Mouse (Mus musculus): ENCODE results near the gene Iqgap2.
A peak's percentile ranks its signal among the peaks of the same experiment; 100 is the strongest.

Iqgap2 gene

DNA sequence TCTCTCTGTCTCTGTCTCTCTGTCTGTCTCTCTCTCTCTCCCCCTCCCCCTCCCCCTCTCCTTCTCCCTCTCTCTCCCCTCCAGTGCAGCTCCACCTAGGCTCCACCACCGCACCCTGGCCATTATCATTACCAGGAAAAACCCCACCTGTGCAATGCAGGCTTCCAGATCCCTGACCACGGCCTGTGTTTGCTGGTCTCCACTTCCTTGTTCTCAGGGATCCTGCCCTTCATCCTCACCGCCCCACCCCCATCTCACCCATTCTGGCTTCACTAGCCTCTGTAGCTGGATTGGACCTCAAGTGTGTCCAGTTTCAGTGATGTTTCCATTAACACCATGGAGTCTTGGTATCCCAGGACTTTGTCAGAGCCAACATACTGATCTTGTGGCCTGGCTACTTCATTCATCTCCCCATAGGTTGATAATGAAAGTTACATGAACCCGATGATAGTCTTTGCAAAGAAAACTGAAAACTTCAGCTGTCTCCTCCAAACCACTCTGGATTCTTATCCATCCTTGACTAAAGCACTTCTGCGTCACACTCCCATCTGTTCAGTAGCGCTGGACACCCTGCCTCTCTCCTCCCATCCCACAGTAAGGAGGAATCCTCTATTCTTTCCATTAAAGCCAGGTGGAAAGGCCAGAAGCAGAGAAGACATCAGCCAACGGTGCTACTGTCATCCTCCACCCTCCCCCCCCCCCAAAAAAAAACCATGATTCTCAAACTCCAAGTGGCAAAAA lies 62.1 kb downstream of the Iqgap2 start:
- DNase-seq (ENCODE audit: low spot score in 2 of 2): no peak

DNA sequence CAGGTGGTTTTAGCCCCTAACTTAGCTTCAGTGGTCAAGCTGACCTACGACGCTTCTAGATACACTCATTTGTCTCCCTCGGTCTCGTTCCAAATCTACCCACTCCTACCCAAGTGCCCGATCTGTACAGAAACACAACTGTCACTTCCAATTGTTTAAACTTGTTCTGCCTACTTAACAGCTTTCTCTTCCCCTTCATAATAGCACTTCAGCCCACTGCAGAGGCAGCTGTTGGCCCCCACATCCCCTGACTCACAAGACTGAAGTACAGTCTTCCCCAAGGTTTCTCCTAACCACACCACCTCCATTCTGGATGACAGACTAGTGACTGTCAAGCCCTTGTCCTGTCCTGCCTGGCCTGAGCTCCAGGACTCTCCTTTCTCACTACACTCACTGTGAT lies 63.1 kb downstream of the Iqgap2 start:
- no peak for DNase-seq (ENCODE audit: low spot score in 2 of 2)

GRCm38 (mm10) chr13:95826178-95826577 lies 65.5 kb downstream of the Iqgap2 start:
- DNase-seq (ENCODE audit: low spot score in 2 of 2): no peak

DNA sequence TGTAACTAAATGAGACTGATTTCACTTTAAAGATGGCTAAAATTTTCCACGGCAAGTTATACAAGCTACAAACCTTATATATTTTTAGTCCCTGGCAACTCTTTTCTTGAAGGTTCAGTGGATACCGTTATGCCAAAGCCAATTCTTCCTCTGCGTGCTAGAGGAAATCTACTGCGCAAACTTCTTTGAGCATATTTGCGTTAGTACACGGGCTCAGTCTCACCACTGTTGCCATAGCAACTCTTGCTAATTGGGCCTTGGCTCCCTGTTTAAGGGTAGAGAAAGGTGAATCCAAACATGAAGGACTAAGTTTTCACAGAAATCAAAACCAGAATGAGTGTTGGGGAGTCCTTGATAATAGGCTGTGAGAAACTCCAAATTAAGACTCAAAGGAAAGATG lies 68.8 kb downstream of the Iqgap2 start:
- DNase-seq (ENCODE audit: low spot score in 2 of 2): no peak

DNA sequence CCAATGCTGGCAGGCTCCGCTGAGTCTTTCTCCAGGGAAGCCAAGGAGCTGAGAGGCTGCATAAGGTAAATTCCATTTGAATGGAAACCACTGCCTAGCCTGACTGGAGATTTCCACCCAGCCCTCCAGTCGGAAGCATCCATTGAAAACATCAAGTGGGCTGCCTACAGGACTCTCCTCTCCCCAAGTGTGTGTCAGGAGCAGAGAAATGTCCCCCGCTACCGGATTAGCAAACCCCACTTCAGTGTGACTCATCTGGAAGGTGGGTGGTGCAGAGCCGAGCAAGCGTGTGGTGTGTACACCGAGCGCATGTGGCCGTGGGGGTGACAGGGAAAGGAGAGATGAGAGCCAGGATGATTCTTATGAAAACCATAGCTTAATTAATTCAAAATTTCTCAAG lies 71.7 kb downstream of the Iqgap2 start:
- no peak for DNase-seq (ENCODE audit: low spot score in 2 of 2)

GRCm38 (mm10) chr13:95818941-95819340 lies 72.8 kb downstream of the Iqgap2 start:
- no peak for DNase-seq (ENCODE audit: low spot score in 2 of 2)

DNA sequence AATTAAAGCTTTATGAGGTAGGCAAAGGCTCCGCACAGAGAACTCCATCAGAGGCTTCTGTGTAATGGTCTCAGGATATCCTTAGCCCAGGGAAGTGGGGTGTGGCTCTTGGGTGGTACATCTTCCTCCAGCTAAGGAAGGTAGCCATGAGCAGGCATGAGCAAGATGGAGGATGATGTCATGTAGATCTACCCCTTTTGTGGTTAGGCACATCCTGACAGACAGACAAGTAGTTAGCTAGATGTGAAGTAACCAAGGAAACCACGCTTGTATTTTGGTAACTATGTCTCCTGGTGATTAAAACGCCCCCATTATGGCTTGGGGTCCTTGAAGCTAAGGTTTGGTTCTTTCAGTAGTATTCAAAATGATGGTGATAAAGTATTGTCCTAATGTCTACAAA lies 78.1 kb downstream of the Iqgap2 start:
- no peak for DNase-seq (ENCODE audit: low spot score in 2 of 2)

GRCm38 (mm10) chr13:95810796-95811195 lies 80.9 kb downstream of the Iqgap2 start:
- no peak for DNase-seq (ENCODE audit: low spot score in 2 of 2)

DNA sequence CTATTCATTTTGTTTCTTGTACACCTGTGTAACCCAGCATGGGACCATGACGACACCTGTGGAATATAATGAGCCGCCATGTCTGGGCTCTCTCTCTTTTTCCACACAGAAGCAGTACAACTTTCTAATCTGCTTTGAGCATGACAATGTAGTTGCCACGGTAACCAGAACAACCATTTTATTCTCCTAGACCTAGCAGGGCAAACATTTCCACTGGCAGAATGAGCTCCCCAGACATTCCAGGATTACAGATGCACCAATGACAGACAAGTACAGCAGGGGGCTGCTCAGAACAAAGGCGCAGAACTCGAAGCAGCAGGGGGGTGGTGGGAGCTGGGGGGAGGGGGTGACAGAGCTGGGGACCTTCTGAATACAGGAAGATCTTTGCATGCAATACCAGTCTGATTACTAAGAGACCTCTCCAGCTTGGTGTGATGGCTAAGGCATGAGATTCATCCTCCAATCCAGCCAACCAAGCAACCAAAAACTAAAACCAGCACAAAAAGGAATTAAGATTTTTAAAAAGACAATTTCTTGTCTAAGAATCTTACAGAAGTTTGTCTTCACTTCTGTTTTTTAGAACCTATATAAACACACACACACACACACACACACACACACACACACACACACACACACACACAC lies 84.5 kb downstream of the Iqgap2 start:
- DNase-seq (ENCODE audit: low spot score in 2 of 2): no peak

DNA sequence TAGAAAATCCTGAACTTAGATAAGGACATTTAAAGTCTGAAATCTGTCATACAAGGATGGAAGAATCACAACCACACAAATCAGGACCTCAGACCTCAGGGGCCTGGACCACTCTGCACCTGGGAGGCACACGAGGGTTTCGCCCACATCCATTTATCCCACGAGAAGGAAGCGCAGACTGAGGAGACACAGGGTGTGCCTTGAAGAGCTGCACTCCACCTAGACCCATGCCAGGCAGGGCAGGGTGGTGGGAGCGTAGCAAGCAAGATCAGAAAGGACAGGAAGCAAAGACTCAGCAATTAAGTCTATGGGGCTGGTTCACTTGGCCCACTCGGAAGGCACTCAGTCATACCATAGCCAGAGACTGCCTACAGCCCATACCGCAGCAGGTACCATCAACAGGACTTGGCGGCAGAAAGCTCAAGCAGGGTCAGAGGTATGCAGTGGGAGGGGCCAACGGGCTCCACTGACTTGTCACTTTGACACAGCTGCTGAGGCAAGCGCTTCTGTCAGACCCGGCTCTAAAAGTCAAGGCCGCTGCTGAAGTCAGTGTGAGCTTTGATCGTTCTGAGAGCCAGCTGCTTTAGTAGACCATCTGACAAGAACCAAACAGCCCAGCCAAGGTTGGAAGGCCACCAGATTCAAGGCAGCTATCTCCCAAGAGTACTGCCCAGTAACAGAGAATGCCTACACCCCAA lies 86.1 kb downstream of the Iqgap2 start:
- DNase-seq (ENCODE audit: low spot score in 2 of 2): peak in 1 of 2 experiments; percentile 18

GRCm38 (mm10) chr13:95804113-95804512 lies 87.6 kb downstream of the Iqgap2 start:
- no peak for DNase-seq (ENCODE audit: low spot score in 2 of 2)

GRCm38 (mm10) chr13:95800925-95801324 lies 90.8 kb downstream of the Iqgap2 start:
- DNase-seq (ENCODE audit: low spot score in 2 of 2): no peak

GRCm38 (mm10) chr13:95799322-95799721 lies 92.4 kb downstream of the Iqgap2 start:
- no peak for DNase-seq (ENCODE audit: low spot score in 2 of 2)

DNA sequence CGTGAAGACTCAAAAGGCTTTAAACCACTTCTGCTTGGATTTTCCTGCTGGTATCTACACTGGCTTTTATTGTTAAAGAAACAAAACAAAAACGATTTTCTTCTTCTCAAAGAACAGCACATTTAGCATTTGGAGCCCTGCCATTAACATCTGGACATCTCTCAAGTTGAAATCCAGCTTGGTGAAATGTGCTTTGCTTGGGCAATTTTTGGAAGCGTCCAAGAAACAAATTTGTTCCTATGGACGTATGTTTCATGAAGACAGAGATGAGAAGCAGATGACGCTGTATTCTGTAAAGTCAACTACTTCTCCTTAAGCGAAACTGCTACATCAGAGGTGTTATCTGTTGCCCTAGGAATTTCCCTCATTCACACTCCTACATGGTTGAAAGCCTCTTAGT lies 93.0 kb downstream of the Iqgap2 start:
- no peak for DNase-seq (ENCODE audit: low spot score in 2 of 2)

DNA sequence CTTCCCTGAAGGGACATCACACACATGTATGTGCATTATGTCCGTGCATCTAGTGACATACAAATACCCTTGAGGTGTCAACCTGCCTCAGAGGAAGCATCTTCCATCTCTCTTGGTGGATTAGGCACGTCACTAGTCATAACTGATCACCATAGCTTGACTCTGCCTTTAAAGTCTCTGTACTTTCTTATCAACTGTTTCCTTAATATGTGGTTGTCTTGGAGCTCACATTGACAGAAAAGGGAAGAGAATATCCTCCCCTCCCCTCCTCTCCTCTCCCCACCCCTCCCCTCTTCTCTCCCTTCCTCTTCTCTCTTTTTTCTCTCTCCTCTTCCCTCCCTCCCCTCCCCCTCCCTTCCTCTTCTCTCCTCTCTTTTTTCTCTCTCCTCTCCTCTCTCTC lies 94.2 kb downstream of the Iqgap2 start:
- no peak for DNase-seq (ENCODE audit: low spot score in 2 of 2)

DNA sequence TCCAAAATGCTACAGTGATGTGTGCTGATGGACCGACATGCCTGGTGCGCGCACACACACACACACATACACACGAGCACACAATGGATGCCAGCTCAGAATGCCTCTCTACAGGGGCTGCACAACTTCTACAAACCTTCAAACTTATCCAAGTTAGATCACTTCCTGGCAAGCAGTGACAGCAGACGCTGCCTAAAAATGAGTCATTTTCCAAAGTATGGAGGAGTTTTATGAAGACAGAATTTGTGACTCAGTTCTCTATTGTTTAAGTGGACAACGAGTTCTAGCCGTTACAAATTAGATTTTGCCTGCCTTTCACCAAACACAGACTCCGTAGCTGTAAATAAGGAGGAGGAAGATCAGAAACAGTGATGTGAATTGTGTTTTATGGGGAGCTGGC lies 97.4 kb downstream of the Iqgap2 start:
- no peak for DNase-seq (ENCODE audit: low spot score in 2 of 2)

DNA sequence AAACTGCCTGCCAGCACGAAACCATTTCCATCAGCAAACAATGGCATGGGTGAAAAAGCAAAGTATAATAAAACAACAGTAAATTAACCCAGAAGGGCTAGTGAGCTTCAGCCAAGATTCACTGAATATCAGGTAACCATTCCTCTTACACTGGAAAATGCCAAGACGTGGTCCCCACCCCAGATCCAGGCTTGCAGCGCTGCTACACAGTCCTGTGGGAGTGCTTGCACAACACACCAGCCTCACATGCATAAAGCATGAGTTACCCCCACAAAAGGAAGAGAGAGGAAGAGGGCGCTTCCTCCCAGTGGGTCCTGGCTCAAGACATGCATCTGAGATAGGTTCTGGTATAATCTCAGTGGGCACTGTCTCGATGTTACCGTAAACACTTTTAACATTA lies 100.8 kb downstream of the Iqgap2 start:
- no peak for DNase-seq (ENCODE audit: low spot score in 2 of 2)

- DNase-seq (ENCODE audit: low spot score in 2 of 2): no peak
These were observed 102.9 kb downstream of the Iqgap2 start for GRCm38 (mm10) chr13:95788631-95789376.

DNA sequence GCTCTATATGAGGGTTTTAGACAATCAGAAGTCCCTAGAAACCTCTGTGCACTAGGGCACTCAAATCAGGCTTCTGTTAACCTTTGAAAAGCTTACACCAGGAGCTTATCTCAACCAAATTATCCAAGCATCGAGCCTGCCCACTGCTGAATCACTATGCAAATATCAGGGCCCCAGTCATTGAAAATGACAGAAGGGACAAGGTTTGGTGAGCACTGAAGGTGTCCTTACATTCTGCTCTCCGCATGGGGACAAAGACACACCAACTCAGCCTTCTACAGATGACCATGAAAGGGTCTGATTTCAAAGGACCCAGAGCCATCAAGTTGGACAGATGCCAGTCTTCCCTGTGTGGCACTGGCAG lies 108.8 kb downstream of the Iqgap2 start:
- no peak for DNase-seq (ENCODE audit: low spot score in 2 of 2)

GRCm38 (mm10) chr13:95782311-95782968 lies 109.3 kb downstream of the Iqgap2 start:
- no peak for DNase-seq (ENCODE audit: low spot score in 2 of 2)

DNA sequence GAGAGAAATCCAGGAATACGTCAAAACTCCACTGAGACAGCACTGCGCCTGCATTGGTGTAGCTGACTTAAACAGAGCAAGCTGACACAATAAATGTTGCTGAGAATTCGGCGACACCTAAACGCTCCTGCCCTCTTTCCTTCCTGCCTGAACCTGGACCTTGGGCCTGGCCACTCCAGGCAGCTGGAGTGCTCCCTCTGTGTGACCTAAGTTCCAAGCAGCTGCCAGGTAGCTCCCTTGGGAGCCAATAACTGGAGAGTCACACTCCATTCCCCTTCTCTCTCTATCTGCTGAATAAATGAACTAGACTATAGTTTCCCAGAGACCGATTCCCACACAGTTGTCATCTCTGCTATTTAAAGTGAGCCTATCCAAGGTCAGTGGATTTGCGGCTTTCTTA lies 111.7 kb downstream of the Iqgap2 start:
- no peak for DNase-seq (ENCODE audit: low spot score in 2 of 2)

DNA sequence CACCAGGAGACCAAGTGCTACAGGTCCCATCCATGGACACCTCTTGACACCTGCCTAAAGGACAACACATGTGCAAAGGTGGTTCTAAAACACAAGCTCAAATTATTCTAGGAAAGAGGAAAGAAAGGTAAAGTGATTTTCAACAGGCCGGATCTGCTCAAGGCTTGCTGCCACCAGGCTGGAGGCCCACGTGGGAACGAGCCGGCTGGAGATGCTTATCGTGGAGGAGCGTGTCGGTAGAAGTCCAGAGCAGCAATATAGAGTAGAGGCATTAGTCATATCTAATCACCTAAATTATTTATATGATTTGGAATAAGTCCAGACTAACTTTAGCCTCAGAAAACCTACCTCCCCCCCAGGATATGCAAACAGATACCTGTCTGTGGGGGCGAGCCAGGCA lies 112.5 kb downstream of the Iqgap2 start:
- DNase-seq (ENCODE audit: low spot score in 2 of 2): no peak
